Mouse (Mus musculus) spleen, adult 2 months (tissue): Measurements from ENCODE around the gene Cblc. TPM values are rescaled to one million over a fixed set of nuclear protein-coding genes. Genes with fewer than 3 reads are reported as not detected.

Experiments
- DNase-seq, 2 experiments: peaks; one replicate each; pipeline versions ENCODE4 v3.0.0 to v3.0.0-alpha.2; 2012 to 2021; ENCODE audit warnings: low spot score in 2 of 2, low read depth in 1 of 2
- H3K27ac ChIP-seq: fragments of 200-500 bp; 2 replicates; pipeline ENCODE4 v1.5.1; 2012; ENCODE audit warnings: low read length, inconsistent platforms; ENCODE audit not compliant: insufficient read depth
- H3K27me3 ChIP-seq: fragments of 200-500 bp; 2 replicates; pipeline ENCODE4 v1.6.1; 2012; ENCODE audit warnings: mild to moderate bottlenecking, moderate library complexity, low read length, inconsistent platforms; ENCODE audit not compliant: control insufficient read depth, insufficient read depth
- H3K36me3 ChIP-seq: fragments of 200-500 bp; 2 replicates; pipeline ENCODE4 v1.6.1; 2012; ENCODE audit warnings: mild to moderate bottlenecking, low read length, inconsistent platforms; ENCODE audit not compliant: control insufficient read depth, insufficient read depth
- H3K4me1 ChIP-seq: fragments of 200-500 bp; 2 replicates; pipeline ENCODE4 v1.6.1; 2011; ENCODE audit warnings: inconsistent platforms; ENCODE audit not compliant: control insufficient read depth, insufficient read depth, insufficient read length
- H3K4me3 ChIP-seq: fragments of 200-500 bp; 2 replicates; pipeline ENCODE4 v1.5.1; 2011; ENCODE audit warnings: mild to moderate bottlenecking, inconsistent platforms; ENCODE audit not compliant: insufficient read depth, insufficient read length; ENCODE audit errors: extremely low read depth
- CTCF ChIP-seq: fragments of 200-500 bp; IDR thresholded peaks from 2 replicates; pipeline ENCODE4 v1.5.1; 2011; ENCODE audit warnings: mild to moderate bottlenecking, inconsistent platforms; ENCODE audit not compliant: insufficient read depth, insufficient read length, insufficient replicate concordance; ENCODE audit errors: extremely low read depth
- POLR2A ChIP-seq: fragments of 200-500 bp; IDR thresholded peaks from 2 replicates; pipeline ENCODE4 v1.6.1; 2011; ENCODE audit warnings: low read depth, low read length, inconsistent platforms
- WGBS: fragments of 180-500 bp; shearing (Covaris S2); methylation state at CpG from one replicate; pipeline ENCODE4 v1.1.7; 2018; 5-methylcytosine and 5-hydroxymethylcytosine counted together
- polyA plus RNA-seq: library from polyadenylated mRNA; depleted of rRNA; stranded (reverse); fragments of >200 nt; gene quantifications from 2 replicates; pipeline ENCODE4 v1.2.3, GENCODE M21; 2012

Gene Cblc
- polyA plus RNA-seq, 1 experiment: 1.4 TPM

- no peaks in the 10 kb centered on the region; the same call in 1 of the 2 replicates for H3K4me1 ChIP-seq
- TF ChIP-seq POLR2A: no peak
- no peak for TF ChIP-seq CTCF
- H3K36me3 ChIP-seq: no peaks in the 10 kb centered on the region
- no peak overlapping the region for H3K4me3 ChIP-seq
- no peak overlapping the region for H3K27ac ChIP-seq
- DNase-seq: no peak
- peaks cover 4% of the 10 kb centered on the region for H3K27me3 ChIP-seq
- 49% methylated on average over 4 of the region's 4 CpGs for WGBS
Observed at GRCm38 (mm10) chr7:19751070-19751383, 45.6 kb downstream of the Cblc start.

GRCm38 (mm10) chr7:19750217-19751069, 46.2 kb downstream of the Cblc start, which contains the start of gene Nectin2:
Gene Nectin2 (minus strand): TSS chr7:19750483.
- DNase-seq: peak; percentile 27 to 56
- WGBS: 30% methylated on average over 19 of the region's 19 CpGs
- Histone ChIP-seq H3K36me3 (no peaks in the 10 kb centered on the region), H3K4me1 (no peaks in the 10 kb centered on the region; the same call in 1 of the 2 replicates), H3K4me3 (peak within 1 kb of the TSS; percentile 43; the same call in 1 of the 2 replicates), H3K27me3 (peaks cover 4% of the 10 kb centered on the region), H3K27ac (peak within 1 kb of the TSS; percentile 31; the same call in 1 of the 2 replicates)
- no peak for TF ChIP-seq POLR2A
- peak; percentile 62; the same call in 1 of the 2 replicates for TF ChIP-seq CTCF

DNA sequence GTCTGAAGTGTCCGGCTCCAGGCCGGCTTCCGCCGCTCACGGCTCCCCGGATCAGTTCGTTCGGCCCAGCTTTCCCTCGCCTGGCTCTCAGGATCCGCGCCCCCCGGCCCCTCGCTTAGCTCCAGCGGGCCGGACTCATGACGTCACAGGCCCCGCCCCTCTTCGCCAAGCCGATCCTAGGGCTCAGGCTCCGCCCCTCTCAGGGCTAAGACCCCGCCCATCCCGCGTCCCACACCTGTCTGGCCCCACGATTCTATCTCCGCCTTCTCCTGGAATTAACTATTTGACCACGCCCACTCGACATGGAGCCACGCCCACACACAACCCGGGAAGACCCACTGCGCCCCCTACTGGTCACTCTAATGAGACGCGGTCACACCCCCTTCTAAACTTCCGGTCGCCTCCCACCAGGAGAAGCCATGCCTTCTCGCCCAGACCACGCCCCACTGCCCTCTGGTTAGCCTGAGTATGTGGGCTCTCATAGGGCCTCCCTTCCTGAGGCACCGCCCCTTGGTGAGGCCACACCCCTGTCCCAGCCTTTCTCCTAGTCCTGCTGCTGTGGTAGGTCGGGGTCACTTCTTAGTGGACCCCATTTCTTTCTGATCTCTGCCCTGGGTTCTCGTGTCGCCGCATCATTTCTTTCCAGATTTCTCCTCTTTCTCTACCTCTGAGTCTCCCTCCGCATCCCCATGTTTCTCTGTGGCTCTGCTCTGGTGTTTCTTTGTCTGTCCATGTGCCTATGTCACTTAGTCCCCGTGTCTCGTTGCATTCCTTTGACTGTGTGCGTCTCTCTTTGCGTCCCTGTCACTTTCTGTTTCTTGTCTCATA, 47.0 kb downstream of the Cblc start:
- TF ChIP-seq CTCF: peak; percentile 29; the same call in 1 of the 2 replicates
- TF ChIP-seq POLR2A: no peak
- Histone ChIP-seq H3K4me1 (no peaks in the 10 kb centered on the region; the same call in 1 of the 2 replicates), H3K36me3 (no peaks in the 10 kb centered on the region), H3K4me3 (peak overlapping the region; percentile 43), H3K27ac (peak overlapping the region; percentile 45; the same call in 1 of the 2 replicates), H3K27me3 (peaks cover 4% of the 10 kb centered on the region)
- 3% methylated on average over 45 of the region's 46 CpGs for WGBS
- peak; percentile 33 to 53 for DNase-seq

DNA sequence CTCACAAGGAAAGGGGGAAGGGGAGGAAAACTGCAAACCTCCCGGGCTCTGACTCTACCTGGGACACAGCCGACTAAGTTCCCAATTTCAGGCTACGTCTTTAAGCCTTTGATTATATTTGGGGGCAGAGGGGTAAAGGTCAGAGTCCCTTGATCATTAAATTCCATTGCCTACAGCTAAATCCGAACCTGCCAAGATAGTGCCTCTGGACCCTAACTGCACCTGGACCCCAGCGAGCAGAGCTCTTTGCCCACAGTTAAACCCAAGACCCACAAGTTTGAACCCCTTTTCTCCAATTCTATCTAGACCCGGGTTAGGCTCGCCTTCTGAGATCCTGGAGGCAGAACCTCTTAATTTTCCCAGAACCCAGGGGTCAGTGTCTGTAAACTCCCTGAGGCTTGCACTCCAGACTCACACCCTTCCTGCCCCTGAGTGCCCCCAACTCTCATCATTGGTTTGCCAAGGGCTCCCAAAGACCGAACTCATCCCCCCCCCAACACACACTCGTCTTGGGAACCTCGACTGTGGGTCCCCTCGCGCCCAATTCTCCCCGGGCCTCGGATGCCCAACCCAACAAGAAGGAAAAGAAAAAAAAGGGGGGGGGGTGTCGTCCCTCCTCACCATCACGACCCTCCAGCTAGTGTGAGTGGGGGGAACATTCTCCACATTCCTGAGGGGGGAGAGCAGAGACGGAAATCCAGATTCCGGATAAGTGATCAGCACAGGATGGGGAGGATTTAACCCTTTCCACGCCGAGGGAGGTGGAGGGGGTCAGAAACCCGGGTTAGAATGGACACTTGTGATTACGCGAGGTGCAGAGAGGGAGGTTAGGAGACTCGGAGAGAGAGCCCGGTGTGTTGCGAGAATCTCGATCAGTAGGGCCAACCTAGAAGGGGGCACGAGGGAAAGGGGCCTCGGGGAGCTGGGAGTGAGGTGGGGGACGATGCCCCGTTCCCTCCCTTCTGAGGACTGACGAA, 48.1 kb downstream of the Cblc start:
- Histone ChIP-seq H3K27me3 (peaks cover 4% of the 10 kb centered on the region), H3K27ac (peak overlapping the region; percentile 45), H3K36me3 (no peaks in the 10 kb centered on the region), H3K4me3 (peak overlapping the region; percentile 43; the same call in 1 of the 2 replicates), H3K4me1 (no peaks in the 10 kb centered on the region; the same call in 1 of the 2 replicates)
- TF ChIP-seq POLR2A (no peak), CTCF (no peak)
- no peak for DNase-seq
- 8% methylated on average over 32 of the region's 32 CpGs for WGBS

GRCm38 (mm10) chr7:19747420-19748218, 49.0 kb downstream of the Cblc start:
- Histone ChIP-seq H3K4me3 (0 out of 2 replicates have a peak overlapping the region, but pooled peaks have one; percentile 43), H3K36me3 (no peaks in the 10 kb centered on the region), H3K27me3 (peaks cover 4% of the 10 kb centered on the region), H3K4me1 (no peaks in the 10 kb centered on the region; the same call in 1 of the 2 replicates), H3K27ac (0 out of 2 replicates have a peak overlapping the region, but pooled peaks have one; percentile 45)
- 49% methylated on average over 25 of the region's 25 CpGs for whole genome bisulfite sequencing
- TF ChIP-seq POLR2A (no peak), CTCF (no peak)
- no peak for DNase-seq
